Mouse (Mus musculus) cortical plate, adult 2 months (tissue): ENCODE data around the gene Epha6. TPM values are rescaled to one million over a fixed set of nuclear protein-coding genes. Genes with fewer than 3 reads are reported as not detected.
A peak's percentile ranks its signal among the peaks of the same experiment; 100 is the strongest.

ENCODE experiments used
- H3K27ac ChIP-seq: fragments of 200-500 bp; 2 replicates; pipeline ENCODE4 v1.5.1; 2012; ENCODE audit warnings: low read length, control low read depth, inconsistent platforms; ENCODE audit not compliant: insufficient read depth
- H3K4me1 ChIP-seq: fragments of 200-500 bp; 2 replicates; pipeline ENCODE4 v1.6.1; 2011; ENCODE audit warnings: low read length; ENCODE audit not compliant: control insufficient read depth, insufficient read depth
- H3K4me3 ChIP-seq: fragments of 200-500 bp; 2 replicates; pipeline ENCODE4 v1.5.1; 2011; ENCODE audit warnings: mild to moderate bottlenecking, low read length, control low read depth; ENCODE audit not compliant: insufficient read depth
- CTCF ChIP-seq: fragments of 200-500 bp; IDR thresholded peaks from 2 replicates; pipeline ENCODE4 v1.5.1; 2011; ENCODE audit warnings: mild to moderate bottlenecking, control low read depth, low read length; ENCODE audit not compliant: insufficient read depth; ENCODE audit errors: extremely low read depth
- POLR2A ChIP-seq: fragments of 200-500 bp; IDR thresholded peaks from 2 replicates; pipeline ENCODE4 v1.6.1; 2011; ENCODE audit warnings: mild to moderate bottlenecking, low read length, control low read depth; ENCODE audit not compliant: insufficient read depth; ENCODE audit errors: extremely low read depth
- polyA plus RNA-seq: library from polyadenylated mRNA; depleted of rRNA; stranded (reverse); fragments of >200 nt; gene quantifications from 2 replicates; pipeline ENCODE4 v1.2.3, GENCODE M21; 2012

Gene Epha6
- polyA plus RNA-seq, 1 experiment, result 8.5 TPM

- H3K27ac ChIP-seq, result no peak overlapping the region
Observed at GRCm38 (mm10) chr16:59969816-59970215, 635.5 kb downstream of the Epha6 start.

GRCm38 (mm10) chr16:59955731-59956130 is 649.6 kb downstream of the Epha6 start:
- Histone ChIP-seq H3K27ac (no peak overlapping the region), H3K4me3 (no peak overlapping the region), H3K4me1 (no peaks in the 10 kb centered on the region)
- no peak for TF ChIP-seq POLR2A
- TF ChIP-seq CTCF, result no peak

More at GRCm38 (mm10) chr16:59969816-59970215, 635.5 kb downstream of the Epha6 start:
- Histone ChIP-seq H3K4me1 (no peaks in the 10 kb centered on the region), H3K4me3 (no peak overlapping the region)
- TF ChIP-seq POLR2A (no peak), CTCF (no peak)

GRCm38 (mm10) chr16:59923696-59924095 is 681.6 kb downstream of the Epha6 start:
- TF ChIP-seq POLR2A (no peak), CTCF (no peak)
- H3K4me1 ChIP-seq, result no peaks in the 10 kb centered on the region
- H3K27ac ChIP-seq, result no peak overlapping the region
- H3K4me3 ChIP-seq, result no peak overlapping the region

GRCm38 (mm10) chr16:59880073-59880472 is 725.3 kb downstream of the Epha6 start:
- Histone ChIP-seq H3K27ac (no peak overlapping the region), H3K4me3 (no peak overlapping the region), H3K4me1 (no peaks in the 10 kb centered on the region)
- TF ChIP-seq POLR2A, result no peak

- Histone ChIP-seq H3K4me1 (no peaks in the 10 kb centered on the region), H3K4me3 (no peak overlapping the region), H3K27ac (no peak overlapping the region)
- TF ChIP-seq CTCF, result no peak
- no peak for TF ChIP-seq POLR2A
Observed at GRCm38 (mm10) chr16:59871792-59872191, 733.5 kb downstream of the Epha6 start.

GRCm38 (mm10) chr16:59854160-59854717 is 751.1 kb downstream of the Epha6 start:
- H3K27ac ChIP-seq, result no peak overlapping the region
- H3K4me3 ChIP-seq, result no peak overlapping the region
- TF ChIP-seq POLR2A (no peak), CTCF (no peak)
- no peaks in the 10 kb centered on the region for H3K4me1 ChIP-seq

- no peak overlapping the region for H3K27ac ChIP-seq
- no peaks in the 10 kb centered on the region for H3K4me1 ChIP-seq
- TF ChIP-seq CTCF (no peak), POLR2A (no peak)
- H3K4me3 ChIP-seq, result no peak overlapping the region
Observed at GRCm38 (mm10) chr16:59852689-59853088, 752.6 kb downstream of the Epha6 start.

GRCm38 (mm10) chr16:59846574-59846973 is 758.8 kb downstream of the Epha6 start:
- Histone ChIP-seq H3K4me3 (no peak overlapping the region), H3K4me1 (no peaks in the 10 kb centered on the region), H3K27ac (no peak overlapping the region)
- no peak for TF ChIP-seq POLR2A
- peak; percentile 59 for TF ChIP-seq CTCF

- Histone ChIP-seq H3K4me1 (no peaks in the 10 kb centered on the region; the same call in 1 of the 2 replicates), H3K4me3 (no peak overlapping the region), H3K27ac (no peak overlapping the region)
- TF ChIP-seq CTCF (no peak), POLR2A (no peak)
Observed at GRCm38 (mm10) chr16:59836778-59837177, 768.6 kb downstream of the Epha6 start.

GRCm38 (mm10) chr16:59836304-59836703 is 769.0 kb downstream of the Epha6 start:
- Histone ChIP-seq H3K4me3 (no peak overlapping the region), H3K27ac (no peak overlapping the region), H3K4me1 (no peaks in the 10 kb centered on the region; the same call in 1 of the 2 replicates)
- TF ChIP-seq CTCF (no peak), POLR2A (no peak)
